Mouse (Mus musculus): ENCODE measurements around the gene Gpr21. TPM values are rescaled to one million over a fixed set of nuclear protein-coding genes. Genes with fewer than 3 reads are reported as not detected.
A peak's percentile ranks its signal among the peaks of the same experiment; 100 is the strongest.
"Not testable (repeated sequence)": the region's sequence is repeated elsewhere in the genome, so short reads cannot be mapped to it uniquely, and the experiment has no call there.

Gpr21 gene
- polyA plus RNA-seq (2016; fragmentation: Nextera tagmentation; extraction: Ambion mirVana) = 5.2 and 6.8 TPM in 2 replicates

- ATAC-seq (ENCODE audit: low FRiP score) = peak; percentile 80
- Histone ChIP-seq H3K9ac (peak within 1 kb of the TSS; percentile 38), H3K27me3 (no peaks in the 10 kb centered on the region), H3K9me3 (no peaks in the 10 kb centered on the region), H3K27ac (peak within 1 kb of the TSS; percentile 78), H3K4me3 (replicated peaks) (peak within 1 kb of the TSS; percentile 20), H3K36me3 (replicated peaks) (peaks cover 26% of the 10 kb centered on the region), H3K4me1 (peaks cover 17% of the 10 kb centered on the region), H3K4me2 (peak within 1 kb of the TSS; percentile 41)
- WGBS = 19% methylated on average over 11 of the region's 11 CpGs
Observed at GRCm38 (mm10) chr2:37516030-37516710, at the start of gene Gpr21. Gene Gpr21, plus strand, starts transcription at chr2:37516332.

DNA sequence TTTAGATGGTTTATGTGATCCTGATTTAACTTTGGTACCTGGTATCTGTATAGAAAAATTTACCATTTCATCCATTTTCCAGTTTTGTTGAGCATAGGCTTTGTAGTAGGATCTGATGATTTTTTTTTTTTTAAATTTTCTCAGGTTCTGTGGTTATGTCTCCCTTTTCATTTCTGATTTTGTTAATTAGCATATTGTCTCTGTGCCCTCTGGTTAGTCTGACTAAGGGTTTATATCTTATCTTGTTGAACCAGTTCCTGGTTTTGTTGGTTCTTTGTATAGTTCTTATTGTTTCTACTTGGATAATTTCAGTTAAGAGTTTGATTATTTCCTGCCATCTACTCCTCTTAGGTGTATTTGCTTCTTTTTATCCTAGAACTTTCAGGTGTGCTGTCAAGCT lies 36.6 kb upstream of the Gpr21 start:
- peaks cover 62% of the 10 kb centered on the region for H3K36me3 ChIP-seq (replicated peaks)
- no peaks in the 10 kb centered on the region for H3K27me3 ChIP-seq

GRCm38 (mm10) chr2:37480039-37480438 lies 36.1 kb upstream of the Gpr21 start:
- WGBS = 93% methylated on average over 2 of the region's 2 CpGs
- Histone ChIP-seq H3K4me2 (no peak overlapping the region), H3K36me3 (replicated peaks) (peaks cover 64% of the 10 kb centered on the region), H3K9me3 (no peaks in the 10 kb centered on the region), H3K4me1 (no peaks in the 10 kb centered on the region), H3K9ac (no peak overlapping the region), H3K27ac (no peak overlapping the region), H3K27me3 (no peaks in the 10 kb centered on the region), H3K4me3 (replicated peaks) (no peak overlapping the region)
- ATAC-seq (ENCODE audit: low FRiP score) = no peak

More for the DNA sequence above, 36.6 kb upstream of the Gpr21 start:
- no peak for ATAC-seq (ENCODE audit: low FRiP score)
- H3K9ac ChIP-seq = no peak overlapping the region
- H3K9me3 ChIP-seq = no peaks in the 10 kb centered on the region
- no peak overlapping the region for H3K4me3 ChIP-seq (replicated peaks)
- H3K27ac ChIP-seq = no peak overlapping the region
- H3K4me1 ChIP-seq = no peaks in the 10 kb centered on the region
- H3K4me2 ChIP-seq = no peak overlapping the region

- no peaks in the 10 kb centered on the region for H3K9me3 ChIP-seq
- H3K27ac ChIP-seq = no peak overlapping the region
- no peak overlapping the region for H3K4me3 ChIP-seq (replicated peaks)
- peaks cover 44% of the 10 kb centered on the region for H3K36me3 ChIP-seq (replicated peaks)
- H3K4me1 ChIP-seq = no peaks in the 10 kb centered on the region
- no peak for ATAC-seq (ENCODE audit: low FRiP score)
- 95% methylated on average over 2 of the region's 2 CpGs for WGBS
- no peaks in the 10 kb centered on the region for H3K27me3 ChIP-seq
- H3K9ac ChIP-seq = no peak overlapping the region
- H3K4me2 ChIP-seq = no peak overlapping the region
Observed at GRCm38 (mm10) chr2:37484165-37484564, 32.0 kb upstream of the Gpr21 start.

DNA sequence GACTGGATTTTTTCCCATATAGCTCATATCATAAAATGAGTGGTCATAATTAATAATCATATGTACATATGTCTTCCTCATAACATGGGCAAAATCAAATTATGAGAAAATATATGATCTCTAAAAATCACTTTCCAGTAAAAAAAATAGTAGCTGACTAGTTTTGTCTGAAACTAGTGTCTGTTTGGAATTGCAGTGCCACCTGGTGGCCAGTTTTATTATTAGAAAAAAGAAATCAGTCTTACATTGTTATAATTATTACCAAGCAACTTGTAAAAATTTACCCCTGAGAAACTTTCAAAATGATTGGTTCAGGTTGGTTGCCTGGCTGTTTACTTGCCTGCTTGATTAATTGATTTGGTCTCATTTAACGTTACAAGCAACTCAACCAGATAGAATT lies 30.8 kb upstream of the Gpr21 start:
- no peaks in the 10 kb centered on the region for H3K9me3 ChIP-seq
- 91% methylated on average over 1 of the region's 1 CpGs for WGBS
- no peak overlapping the region for H3K9ac ChIP-seq
- no peak overlapping the region for H3K4me2 ChIP-seq
- peaks cover 53% of the 10 kb centered on the region for H3K36me3 ChIP-seq (replicated peaks)
- ATAC-seq (ENCODE audit: low FRiP score) = no peak
- no peaks in the 10 kb centered on the region for H3K27me3 ChIP-seq
- H3K4me1 ChIP-seq = no peaks in the 10 kb centered on the region
- H3K4me3 ChIP-seq (replicated peaks) = no peak overlapping the region
- no peak overlapping the region for H3K27ac ChIP-seq

DNA sequence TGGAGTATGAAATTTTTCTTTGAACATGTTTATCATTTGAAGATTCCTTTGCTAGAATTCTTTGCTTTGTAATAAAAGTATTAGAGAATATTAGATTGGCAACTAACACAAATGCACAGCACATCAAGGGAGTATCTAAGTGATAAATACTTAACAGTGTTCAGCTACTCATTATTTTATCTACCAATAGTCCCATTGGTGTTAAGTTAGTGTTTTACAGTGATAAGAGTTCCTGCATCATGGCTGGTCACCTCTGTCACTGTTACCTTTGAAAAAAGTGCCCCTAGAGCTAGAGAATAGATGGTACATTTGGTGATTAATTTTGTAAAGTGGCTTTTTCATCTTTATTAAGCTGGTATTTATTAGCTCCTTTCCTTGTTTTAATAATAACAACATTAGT lies 29.7 kb upstream of the Gpr21 start:
- Histone ChIP-seq H3K27me3 (no peaks in the 10 kb centered on the region), H3K4me1 (no peaks in the 10 kb centered on the region), H3K4me3 (replicated peaks) (no peak overlapping the region), H3K36me3 (replicated peaks) (peaks cover 54% of the 10 kb centered on the region), H3K9ac (no peak overlapping the region), H3K4me2 (no peak overlapping the region), H3K27ac (no peak overlapping the region), H3K9me3 (no peaks in the 10 kb centered on the region)
- no peak for ATAC-seq (ENCODE audit: low FRiP score)

GRCm38 (mm10) chr2:37488956-37489355 lies 27.2 kb upstream of the Gpr21 start:
- H3K4me2 ChIP-seq = no peak overlapping the region
- WGBS = 96% methylated on average over 2 of the region's 2 CpGs
- no peak for ATAC-seq (ENCODE audit: low FRiP score)
- H3K36me3 ChIP-seq (replicated peaks) = peaks cover 57% of the 10 kb centered on the region
- H3K4me3 ChIP-seq (replicated peaks) = no peak overlapping the region
- H3K27me3 ChIP-seq = no peaks in the 10 kb centered on the region
- no peaks in the 10 kb centered on the region for H3K4me1 ChIP-seq
- H3K9ac ChIP-seq = no peak overlapping the region
- H3K9me3 ChIP-seq = no peaks in the 10 kb centered on the region
- no peak overlapping the region for H3K27ac ChIP-seq

DNA sequence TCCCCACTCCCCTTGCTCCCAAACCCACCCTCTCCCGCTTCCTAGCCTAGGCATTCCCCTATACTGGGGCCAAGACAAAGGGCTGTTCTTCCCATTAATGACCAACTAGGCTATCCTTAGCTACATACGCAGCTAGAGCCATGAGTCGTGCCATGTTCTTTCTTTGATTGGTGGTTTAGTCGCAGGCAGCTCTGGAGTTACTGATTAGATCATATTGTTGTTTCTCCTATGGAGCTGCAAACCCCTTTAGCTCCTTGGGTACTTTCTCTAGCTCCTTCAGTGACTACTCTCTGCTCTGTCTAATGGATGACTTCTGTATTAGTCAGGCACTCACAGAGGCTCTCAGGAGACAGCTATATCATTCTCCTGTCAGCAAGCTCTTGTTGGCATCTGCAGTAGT lies 18.8 kb upstream of the Gpr21 start:
- Histone ChIP-seq H3K9me3 (no peaks in the 10 kb centered on the region), H3K36me3 (replicated peaks) (peaks cover 39% of the 10 kb centered on the region), H3K4me2 (no peak overlapping the region), H3K27ac (no peak overlapping the region), H3K9ac (no peak overlapping the region), H3K4me3 (replicated peaks) (no peak overlapping the region), H3K4me1 (no peaks in the 10 kb centered on the region), H3K27me3 (no peaks in the 10 kb centered on the region)
- ATAC-seq (ENCODE audit: low FRiP score) = no peak
- 94% methylated on average over 4 of the region's 4 CpGs for WGBS

DNA sequence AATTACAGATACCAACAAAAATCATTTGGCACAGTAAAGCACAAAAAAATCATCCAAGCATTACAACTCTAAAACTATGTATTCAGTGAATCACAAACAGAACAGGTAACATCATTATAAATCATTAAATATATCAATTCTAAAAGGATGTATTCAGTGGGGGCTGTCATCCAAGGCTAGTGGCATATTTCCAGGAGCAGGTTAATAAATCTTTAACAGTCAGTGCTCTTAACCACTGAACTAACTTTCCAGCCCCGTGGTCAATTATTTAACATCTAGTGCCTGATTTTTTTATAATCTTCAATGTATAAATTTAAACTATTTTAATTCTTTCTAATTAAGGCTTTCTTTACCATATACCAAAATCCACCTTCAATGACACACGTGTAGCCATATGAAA lies 10.3 kb upstream of the Gpr21 start:
- H3K9me3 ChIP-seq; H3K4me3 ChIP-seq (replicated peaks); H3K4me2 ChIP-seq; H3K27me3 ChIP-seq; ATAC-seq (ENCODE audit: low FRiP score); H3K27ac ChIP-seq; H3K9ac ChIP-seq; H3K4me1 ChIP-seq: not testable (repeated sequence)
- 96% methylated on average over 2 of the region's 2 CpGs for WGBS
- peaks cover 31% of the 10 kb centered on the region for H3K36me3 ChIP-seq (replicated peaks)

- ATAC-seq (ENCODE audit: low FRiP score) = no peak
- peaks cover 28% of the 10 kb centered on the region for H3K36me3 ChIP-seq (replicated peaks)
- H3K27me3 ChIP-seq = no peaks in the 10 kb centered on the region
- no peaks in the 10 kb centered on the region for H3K9me3 ChIP-seq
- 92% methylated on average over 4 of the region's 4 CpGs for WGBS
- H3K9ac ChIP-seq = no peak overlapping the region
- H3K4me3 ChIP-seq (replicated peaks) = no peak overlapping the region
- peaks cover 5% of the 10 kb centered on the region for H3K4me1 ChIP-seq
- H3K4me2 ChIP-seq = no peak overlapping the region
- no peak overlapping the region for H3K27ac ChIP-seq
Observed at GRCm38 (mm10) chr2:37511134-37511901, 4.8 kb upstream of the Gpr21 start.

DNA sequence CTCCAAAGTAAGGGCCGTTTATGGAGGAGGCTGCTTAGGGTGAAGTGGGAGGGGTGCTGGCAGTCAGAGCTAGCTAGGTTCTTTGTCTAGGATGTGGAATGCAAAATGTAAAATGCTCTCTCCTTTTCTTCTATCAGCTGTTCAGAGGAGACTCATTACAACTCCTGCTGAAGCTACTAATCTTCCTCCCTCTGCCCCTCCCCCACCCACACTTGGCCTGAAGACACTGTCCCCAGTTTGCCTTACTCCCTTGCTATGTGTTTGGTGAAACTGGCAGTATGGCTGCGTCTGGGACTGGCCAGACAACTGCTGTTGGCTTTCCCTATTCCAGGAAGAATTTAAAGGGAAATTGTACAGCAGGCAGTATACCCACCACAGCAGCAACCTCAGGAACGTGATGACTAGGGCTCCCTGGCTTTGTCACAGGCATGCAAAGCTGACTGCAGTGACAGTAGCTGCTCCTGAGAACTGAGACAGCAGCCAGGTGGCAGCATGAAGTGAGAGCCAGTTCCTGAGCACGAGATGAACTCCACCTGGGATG lies 860 bp downstream of the Gpr21 start:
- ATAC-seq (ENCODE audit: low FRiP score) = peak; percentile 74
- Histone ChIP-seq H3K4me3 (replicated peaks) (peak overlapping the region; percentile 20), H3K9ac (peak overlapping the region; percentile 38; the same call in 1 of the 2 replicates), H3K27me3 (no peaks in the 10 kb centered on the region), H3K4me2 (peak overlapping the region; percentile 40), H3K9me3 (no peaks in the 10 kb centered on the region), H3K36me3 (replicated peaks) (peaks cover 21% of the 10 kb centered on the region), H3K4me1 (peaks cover 17% of the 10 kb centered on the region), H3K27ac (peak overlapping the region; percentile 78)
- WGBS = 38% methylated on average over 4 of the region's 4 CpGs

DNA sequence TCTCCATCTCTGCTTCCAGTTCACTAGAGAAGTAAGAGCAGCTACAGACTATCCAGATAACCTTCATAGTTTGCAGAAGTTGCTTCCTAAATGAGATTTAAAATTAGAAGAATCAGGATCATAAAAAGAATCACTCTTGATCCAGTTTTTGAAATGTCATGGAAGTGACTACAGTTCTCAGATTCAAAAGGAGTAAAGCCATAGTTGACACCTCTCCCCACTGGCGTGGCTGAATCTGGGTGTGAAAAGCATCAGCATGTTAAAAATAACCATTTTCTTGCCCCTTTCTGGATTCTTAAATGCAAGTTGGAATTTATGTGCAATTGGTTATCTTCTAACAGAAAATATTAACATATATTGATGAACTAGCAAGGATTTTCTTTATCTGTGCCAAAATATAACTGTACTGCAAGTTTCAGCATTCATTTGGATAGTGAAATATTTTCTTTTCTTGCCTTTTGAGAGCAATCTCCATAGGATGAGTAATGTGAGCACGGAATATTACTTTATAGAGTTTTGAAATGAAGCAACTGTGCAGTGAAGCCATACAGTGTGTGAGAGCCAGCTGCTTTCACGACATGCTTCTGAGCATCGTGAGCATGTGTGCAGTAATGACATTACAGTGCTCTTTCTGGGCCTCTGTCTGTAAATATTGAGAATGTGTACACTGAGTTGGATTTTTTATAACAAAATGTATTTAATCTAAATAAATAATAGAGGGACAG lies 2.6 kb downstream of the Gpr21 start:
- Histone ChIP-seq H3K27ac (no peak overlapping the region), H3K4me1 (peaks cover 17% of the 10 kb centered on the region), H3K9me3 (no peaks in the 10 kb centered on the region), H3K4me2 (no peak overlapping the region), H3K9ac (no peak overlapping the region), H3K4me3 (replicated peaks) (no peak overlapping the region), H3K36me3 (replicated peaks) (peaks cover 10% of the 10 kb centered on the region), H3K27me3 (no peaks in the 10 kb centered on the region)
- ATAC-seq (ENCODE audit: low FRiP score) = no peak
- WGBS = 89% methylated on average over 4 of the region's 4 CpGs

Data from forebrain, embryonic 12.5 days (tissue).